Mouse (Mus musculus): Measurements from ENCODE around the gene Fgr. TPM values are rescaled to one million over a fixed set of nuclear protein-coding genes. Genes with fewer than 3 reads are reported as not detected.

The Fgr gene
- polyA plus RNA-seq, 1 experiment = not detected

DNA sequence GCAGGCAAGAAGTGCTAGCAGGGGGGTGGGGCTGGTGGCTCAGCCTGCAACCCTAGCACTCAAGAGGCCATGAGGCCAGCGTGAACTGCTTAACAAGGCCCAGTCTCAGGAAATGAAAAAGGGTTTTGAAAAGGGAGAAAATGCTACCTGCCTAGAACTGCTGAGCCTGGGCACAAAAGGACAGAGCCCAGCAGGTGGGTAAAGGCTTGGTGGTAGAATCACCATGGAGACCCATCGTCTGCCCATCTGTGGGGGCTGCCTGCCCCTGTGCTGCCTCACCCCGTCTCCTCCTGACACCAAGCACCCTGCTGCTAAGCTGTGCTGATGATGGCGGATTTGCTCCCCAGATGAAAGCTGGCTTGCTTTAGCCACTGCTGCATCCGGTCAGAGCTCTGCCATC, 9.4 kb upstream of the Fgr start:
- Histone ChIP-seq H3K4me3 (ENCODE audit: insufficient read depth, low read depth, low read length) (no peak overlapping the region), H3K4me1 (ENCODE audit: control insufficient read depth, insufficient read depth, low read length) (peaks cover 19% of the 10 kb centered on the region), H3K27ac (ENCODE audit: insufficient read depth, low read depth, low read length) (no peak overlapping the region)
- WGBS = 59% methylated on average over 5 of the region's 5 CpGs
- no peak for TF ChIP-seq CTCF (IDR thresholded peaks at IDR 0.05; ENCODE audit: insufficient read depth, low read depth, low read length)
- no peak for TF ChIP-seq POLR2A (IDR thresholded peaks at IDR 0.05; ENCODE audit: insufficient read depth, low read depth, low read length)

DNA sequence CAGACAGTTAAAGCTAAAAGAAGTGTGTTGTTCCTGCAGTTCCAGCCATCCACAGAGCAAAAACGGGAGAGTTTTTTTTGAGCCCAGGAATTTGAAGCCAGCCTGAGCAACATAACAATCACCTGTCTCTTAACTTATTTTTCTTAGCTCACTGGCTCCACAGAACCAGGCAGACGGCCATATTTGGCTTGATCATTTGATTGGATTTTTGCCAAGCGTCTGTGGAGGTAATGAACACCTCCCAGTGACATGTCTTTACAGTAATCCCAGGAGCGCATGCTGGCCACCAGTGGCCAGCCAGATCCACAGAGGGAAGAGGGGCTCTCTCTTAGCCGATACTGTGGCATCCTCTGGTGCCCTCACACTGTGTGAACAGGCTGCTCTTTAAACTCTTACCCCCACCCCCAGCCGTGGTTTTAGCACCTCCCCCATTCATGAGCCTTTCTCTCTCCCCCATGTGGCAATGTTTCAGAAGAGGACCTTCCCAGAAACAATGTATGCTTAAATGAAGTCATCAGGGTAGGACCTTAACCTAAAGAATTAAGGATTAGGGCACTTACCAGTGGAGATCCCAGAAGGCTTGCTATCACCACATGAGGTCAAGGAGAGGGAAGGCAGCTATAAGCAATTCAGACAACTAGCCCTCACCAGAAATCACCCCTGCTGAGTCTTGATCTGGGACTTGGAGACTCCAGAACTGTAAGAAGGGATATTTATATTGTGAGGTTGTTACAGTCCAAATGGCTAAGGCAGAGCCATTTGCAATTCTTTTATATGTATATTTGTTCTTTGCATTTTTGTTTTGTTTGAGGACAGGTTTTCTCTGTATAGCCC, 5.6 kb upstream of the Fgr start:
- Histone ChIP-seq H3K27ac (ENCODE audit: insufficient read depth, low read depth, low read length) (no peak overlapping the region), H3K4me3 (ENCODE audit: insufficient read depth, low read depth, low read length) (no peak overlapping the region), H3K4me1 (ENCODE audit: control insufficient read depth, insufficient read depth, low read length) (peaks cover 11% of the 10 kb centered on the region; the same call in 1 of the 2 replicates)
- WGBS = 48% methylated on average over 6 of the region's 6 CpGs
- TF ChIP-seq CTCF (IDR thresholded peaks at IDR 0.05; ENCODE audit: insufficient read depth, low read depth, low read length) (no peak), POLR2A (IDR thresholded peaks at IDR 0.05; ENCODE audit: insufficient read depth, low read depth, low read length) (no peak)

DNA sequence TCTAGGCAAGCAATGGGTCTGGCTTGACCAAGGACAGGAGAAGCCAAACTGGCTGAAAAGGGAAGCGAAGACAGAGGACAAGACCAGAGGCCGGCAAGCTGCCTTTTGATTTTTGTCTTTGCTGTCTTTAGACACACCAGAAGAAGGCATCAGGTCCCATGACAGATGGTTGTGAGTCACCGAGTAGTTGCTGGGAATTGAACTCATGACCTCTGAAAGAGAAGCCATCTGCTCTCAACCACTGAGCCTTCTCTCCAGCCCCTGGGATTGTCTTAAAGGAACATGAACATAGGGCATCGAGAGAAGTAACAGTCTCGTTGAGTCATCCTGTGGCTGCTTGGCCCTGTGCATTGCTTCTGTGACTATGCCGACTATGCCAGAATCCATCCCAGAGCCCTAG, 2.3 kb upstream of the Fgr start:
- H3K4me1 ChIP-seq (ENCODE audit: control insufficient read depth, insufficient read depth, low read length) = peaks cover 18% of the 10 kb centered on the region

DNA sequence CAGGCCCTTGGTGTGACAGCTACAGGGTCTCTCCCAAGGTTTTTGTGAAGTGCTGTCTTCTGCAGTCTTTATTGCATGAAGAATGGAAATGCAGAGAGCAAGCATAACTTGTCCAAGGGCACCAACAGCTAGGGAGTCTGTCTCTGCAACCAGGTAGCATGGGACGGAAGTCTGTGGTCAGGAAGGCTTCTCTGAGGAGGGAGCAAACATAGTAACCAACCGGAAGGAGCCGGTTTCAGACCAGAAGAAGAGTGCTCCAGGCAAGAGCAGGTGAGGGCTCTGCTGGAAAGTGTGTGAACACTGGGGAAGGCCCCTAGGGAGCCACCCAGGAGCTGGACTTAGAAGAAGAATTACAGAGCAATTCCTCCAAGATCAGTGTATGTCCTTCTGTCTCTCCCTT, 1.8 kb upstream of the Fgr start:
- Histone ChIP-seq H3K4me1 (ENCODE audit: control insufficient read depth, insufficient read depth, low read length) (peaks cover 18% of the 10 kb centered on the region), H3K4me3 (ENCODE audit: insufficient read depth, low read depth, low read length) (no peak overlapping the region), H3K27ac (ENCODE audit: insufficient read depth, low read depth, low read length) (no peak overlapping the region)
- 89% methylated on average over 3 of the region's 3 CpGs for WGBS
- no peak for TF ChIP-seq CTCF (IDR thresholded peaks at IDR 0.05; ENCODE audit: insufficient read depth, low read depth, low read length)
- TF ChIP-seq POLR2A (IDR thresholded peaks at IDR 0.05; ENCODE audit: insufficient read depth, low read depth, low read length) = no peak

More for the DNA sequence above, 2.3 kb upstream of the Fgr start:
- Histone ChIP-seq H3K4me3 (ENCODE audit: insufficient read depth, low read depth, low read length) (no peak overlapping the region), H3K27ac (ENCODE audit: insufficient read depth, low read depth, low read length) (no peak overlapping the region)
- WGBS = 90% methylated on average over 6 of the region's 6 CpGs
- TF ChIP-seq POLR2A (IDR thresholded peaks at IDR 0.05; ENCODE audit: insufficient read depth, low read depth, low read length) (no peak), CTCF (IDR thresholded peaks at IDR 0.05; ENCODE audit: insufficient read depth, low read depth, low read length) (no peak)

DNA sequence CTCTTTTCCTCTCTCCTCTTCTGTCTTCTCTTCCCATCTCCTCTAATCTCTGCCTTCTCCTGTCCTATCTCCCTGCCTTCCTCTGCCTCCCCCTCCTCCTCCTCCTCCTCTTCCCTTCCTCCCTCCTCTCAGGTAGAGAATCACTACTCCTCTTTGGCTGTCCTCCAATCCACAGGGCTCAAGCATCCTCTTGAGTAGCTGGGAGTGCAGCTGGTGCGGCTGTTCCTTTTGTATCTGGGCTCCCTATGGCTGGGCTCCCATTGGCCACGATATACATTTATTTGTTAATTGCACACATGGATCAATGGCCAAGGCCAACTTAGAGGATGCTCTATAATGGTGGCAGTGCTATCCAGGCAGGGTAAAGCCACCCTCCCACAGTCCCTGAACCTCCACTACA, 1.3 kb upstream of the Fgr start:
- H3K27ac ChIP-seq (ENCODE audit: insufficient read depth, low read depth, low read length) = no peak overlapping the region
- TF ChIP-seq CTCF (IDR thresholded peaks at IDR 0.05; ENCODE audit: insufficient read depth, low read depth, low read length) = no peak
- no peak for TF ChIP-seq POLR2A (IDR thresholded peaks at IDR 0.05; ENCODE audit: insufficient read depth, low read depth, low read length)
- 39% methylated on average over 2 of the region's 2 CpGs for WGBS
- H3K4me1 ChIP-seq (ENCODE audit: control insufficient read depth, insufficient read depth, low read length) = peaks cover 18% of the 10 kb centered on the region
- H3K4me3 ChIP-seq (ENCODE audit: insufficient read depth, low read depth, low read length) = no peak overlapping the region

DNA sequence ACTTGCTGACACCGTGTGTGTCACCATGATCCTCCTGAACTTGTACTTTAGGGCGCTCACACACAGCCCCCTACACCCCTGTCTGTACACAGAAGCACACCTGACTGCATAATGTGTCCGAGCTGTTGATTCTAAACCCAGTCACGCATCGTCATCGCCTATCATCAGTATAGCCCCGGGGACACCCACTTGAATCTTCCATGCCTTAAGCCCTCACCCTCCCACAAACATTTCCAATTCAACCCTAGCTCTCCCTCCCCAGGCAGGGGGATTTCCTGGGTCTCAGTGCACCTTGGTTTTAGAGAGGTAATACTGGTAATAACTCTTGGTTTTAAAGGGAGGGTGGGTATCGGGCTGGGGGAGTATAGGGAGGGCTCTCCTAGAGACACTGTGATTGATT, 709 bp upstream of the Fgr start:
- WGBS = 77% methylated on average over 8 of the region's 8 CpGs
- Histone ChIP-seq H3K27ac (ENCODE audit: insufficient read depth, low read depth, low read length) (no peak overlapping the region), H3K4me3 (ENCODE audit: insufficient read depth, low read depth, low read length) (no peak overlapping the region), H3K4me1 (ENCODE audit: control insufficient read depth, insufficient read depth, low read length) (peaks cover 17% of the 10 kb centered on the region)
- TF ChIP-seq POLR2A (IDR thresholded peaks at IDR 0.05; ENCODE audit: insufficient read depth, low read depth, low read length) = no peak
- no peak for TF ChIP-seq CTCF (IDR thresholded peaks at IDR 0.05; ENCODE audit: insufficient read depth, low read depth, low read length)

DNA sequence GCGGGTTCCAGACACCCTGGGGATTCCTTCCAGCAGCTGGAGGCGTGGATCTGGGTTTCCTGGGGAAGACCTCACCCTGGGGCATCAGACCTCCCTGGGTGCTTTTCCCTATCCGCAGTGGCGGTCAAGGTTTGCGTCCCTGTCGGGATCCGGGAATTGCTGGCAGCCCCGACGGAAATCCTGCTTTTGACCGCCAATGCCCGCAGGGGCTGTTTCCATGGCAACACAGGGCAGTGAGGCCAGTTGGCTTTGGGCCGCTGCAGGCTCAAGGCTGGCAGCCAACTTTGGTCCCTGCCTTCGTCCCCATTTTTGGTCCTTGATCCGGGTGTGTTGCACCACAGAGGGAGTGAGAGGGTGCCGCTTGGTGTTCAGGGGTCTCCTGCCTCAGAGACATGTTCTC, 1.0 kb downstream of the Fgr start:
- TF ChIP-seq CTCF (IDR thresholded peaks at IDR 0.05; ENCODE audit: insufficient read depth, low read depth, low read length) (no peak), POLR2A (IDR thresholded peaks at IDR 0.05; ENCODE audit: insufficient read depth, low read depth, low read length) (no peak)
- H3K4me1 ChIP-seq (ENCODE audit: control insufficient read depth, insufficient read depth, low read length) = peaks cover 16% of the 10 kb centered on the region
- H3K4me3 ChIP-seq (ENCODE audit: insufficient read depth, low read depth, low read length) = 0 out of 2 replicates have a peak overlapping the region, but pooled peaks have one; percentile 7
- WGBS = 17% methylated on average over 15 of the region's 15 CpGs
- no peak overlapping the region for H3K27ac ChIP-seq (ENCODE audit: insufficient read depth, low read depth, low read length)

DNA sequence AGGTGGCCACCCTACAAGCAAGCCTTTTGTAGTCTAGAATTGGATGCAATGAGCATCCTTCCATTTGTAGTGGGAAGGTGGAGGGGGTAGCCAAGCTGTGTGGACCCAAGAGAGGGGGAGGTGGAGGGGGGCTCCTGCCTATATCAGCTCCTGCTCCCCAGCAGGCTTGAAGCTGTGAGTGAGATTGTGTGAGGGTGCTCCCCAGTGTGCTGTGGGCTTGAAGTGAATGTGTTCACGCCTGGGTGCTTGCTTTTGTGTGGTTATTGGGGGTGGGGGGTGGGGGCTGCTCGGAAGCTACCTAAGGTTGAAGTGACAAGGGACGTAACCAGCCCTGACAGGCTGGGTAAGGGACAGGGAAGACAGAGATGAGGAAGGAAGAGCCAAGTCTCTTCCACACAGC, 1.9 kb downstream of the Fgr start:
- no peak overlapping the region for H3K4me3 ChIP-seq (ENCODE audit: insufficient read depth, low read depth, low read length)
- H3K27ac ChIP-seq (ENCODE audit: insufficient read depth, low read depth, low read length) = no peak overlapping the region
- H3K4me1 ChIP-seq (ENCODE audit: control insufficient read depth, insufficient read depth, low read length) = peaks cover 16% of the 10 kb centered on the region
- no peak for TF ChIP-seq CTCF (IDR thresholded peaks at IDR 0.05; ENCODE audit: insufficient read depth, low read depth, low read length)
- TF ChIP-seq POLR2A (IDR thresholded peaks at IDR 0.05; ENCODE audit: insufficient read depth, low read depth, low read length) = no peak
- WGBS = 74% methylated on average over 3 of the region's 3 CpGs

DNA sequence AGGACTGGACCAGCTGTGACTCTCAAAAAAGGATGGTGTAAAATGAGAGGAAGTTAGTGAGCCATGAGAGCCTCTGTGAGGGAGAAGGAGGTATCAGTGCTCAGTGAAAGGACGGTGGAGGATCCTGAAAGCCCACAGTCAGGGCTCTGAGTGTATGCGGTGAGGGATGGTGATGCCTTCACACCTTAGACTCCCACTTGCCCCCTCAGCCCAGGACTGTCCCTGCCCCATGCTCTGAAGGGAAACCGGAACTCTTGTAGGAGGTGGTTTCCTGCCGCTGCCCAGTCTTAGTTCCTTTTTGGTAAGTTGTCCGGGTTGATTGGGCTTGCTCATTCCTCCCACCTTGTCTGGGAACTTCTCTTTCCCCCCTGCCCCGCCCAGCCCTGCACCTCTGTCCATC, 2.8 kb downstream of the Fgr start:
- 87% methylated on average over 6 of the region's 6 CpGs for WGBS
- H3K4me3 ChIP-seq (ENCODE audit: insufficient read depth, low read depth, low read length) = no peak overlapping the region
- TF ChIP-seq CTCF (IDR thresholded peaks at IDR 0.05; ENCODE audit: insufficient read depth, low read depth, low read length) = no peak
- no peak for TF ChIP-seq POLR2A (IDR thresholded peaks at IDR 0.05; ENCODE audit: insufficient read depth, low read depth, low read length)
- H3K27ac ChIP-seq (ENCODE audit: insufficient read depth, low read depth, low read length) = no peak overlapping the region
- H3K4me1 ChIP-seq (ENCODE audit: control insufficient read depth, insufficient read depth, low read length) = peaks cover 16% of the 10 kb centered on the region

Measured in olfactory bulb, adult 2 months (tissue).